Mouse (Mus musculus) large intestine, adult 2 months (tissue): ENCODE measurements at regions not wholly inside any gene's neighbourhood (a gene's known extent, or its start where the extent isn't known, plus 50 kb on each side); places are given as distances from the start of the nearest gene placed in this dataset.
"Not testable (repeated sequence)": the region's sequence is repeated elsewhere in the genome, so short reads cannot be mapped to it uniquely, and the experiment has no call there.

Experiments
- DNase-seq: peaks from one replicate; pipeline ENCODE4 v3.0.0-alpha.2; 2012; ENCODE audit warnings: low read depth, low spot score
- WGBS: fragments of 180-500 bp; shearing (Covaris S2); methylation state at CpG from one replicate; pipeline ENCODE4 v1.1.7; 2018; 5-methylcytosine and 5-hydroxymethylcytosine counted together

DNA sequence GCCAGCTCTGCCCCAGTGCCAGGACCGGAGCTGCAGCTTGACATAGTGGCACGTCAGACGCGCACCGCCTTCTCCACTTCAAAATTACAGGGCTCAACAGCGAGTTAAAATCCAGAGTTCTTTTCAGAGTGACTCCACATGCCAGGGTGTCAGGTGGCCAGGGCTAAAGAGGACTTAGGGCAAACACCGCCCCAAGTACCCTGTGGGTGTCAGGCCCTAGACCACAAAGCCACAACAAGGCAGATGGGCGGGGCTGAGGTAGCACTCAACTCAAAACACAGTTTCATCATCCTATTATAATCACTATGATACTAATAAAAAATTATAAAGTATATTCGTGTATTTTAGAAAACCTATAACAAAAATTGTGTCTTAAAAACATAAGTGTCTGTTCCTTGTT lies 225.1 kb upstream of the Olfr1507 start:
- WGBS, result 81% methylated on average over 9 of the region's 9 CpGs

DNA sequence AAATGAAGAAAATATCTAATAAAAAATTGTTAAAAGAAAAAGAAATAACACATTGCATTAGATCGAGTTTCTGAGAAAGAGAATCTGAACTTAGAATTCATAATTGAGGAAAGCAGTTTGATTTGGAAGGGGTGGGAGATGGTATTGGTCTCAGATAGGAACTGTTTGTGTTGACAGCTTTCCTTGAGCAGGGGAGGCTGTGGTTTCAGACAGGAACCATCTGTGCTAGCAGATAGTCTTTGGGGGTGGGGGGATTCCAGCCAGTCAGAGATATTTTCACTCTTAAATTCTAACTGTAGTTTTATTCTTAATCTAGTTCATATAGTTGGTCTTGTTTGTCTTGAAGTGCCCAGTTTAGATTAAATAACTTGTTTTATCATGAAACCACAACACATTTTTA lies 205.3 kb upstream of the Olfr1507 start:
- WGBS, result 65% methylated on average over 1 of the region's 1 CpGs

More for the DNA sequence above, 225.1 kb upstream of the Olfr1507 start:
- DNase-seq, result no peak

DNA sequence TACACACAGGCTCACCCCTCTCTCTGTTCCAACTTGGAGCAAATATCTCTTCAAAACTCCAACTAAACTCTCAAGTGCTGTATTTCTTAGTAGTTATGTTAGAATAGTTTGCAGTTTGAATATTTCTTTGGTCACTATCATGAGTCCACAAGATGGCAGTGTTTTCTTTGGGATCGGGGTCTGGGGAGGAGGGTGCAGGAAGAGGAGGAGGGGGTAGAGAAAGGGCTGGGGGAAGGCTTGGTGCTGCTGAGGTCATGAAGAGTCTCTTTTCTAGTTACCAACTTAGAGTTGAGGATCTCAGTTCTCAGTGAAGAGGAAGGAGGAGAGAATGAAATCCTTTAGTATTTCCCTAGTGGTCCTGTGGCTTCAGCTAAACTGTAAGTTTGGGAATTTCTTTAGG lies 188.1 kb upstream of the Olfr1507 start:
- not testable (repeated sequence) for DNase-seq
- no CpG with 5 or more reads among the region's 1 CpGs for whole genome bisulfite sequencing

More for the DNA sequence above, 205.3 kb upstream of the Olfr1507 start:
- DNase-seq, result not testable (repeated sequence)

DNA sequence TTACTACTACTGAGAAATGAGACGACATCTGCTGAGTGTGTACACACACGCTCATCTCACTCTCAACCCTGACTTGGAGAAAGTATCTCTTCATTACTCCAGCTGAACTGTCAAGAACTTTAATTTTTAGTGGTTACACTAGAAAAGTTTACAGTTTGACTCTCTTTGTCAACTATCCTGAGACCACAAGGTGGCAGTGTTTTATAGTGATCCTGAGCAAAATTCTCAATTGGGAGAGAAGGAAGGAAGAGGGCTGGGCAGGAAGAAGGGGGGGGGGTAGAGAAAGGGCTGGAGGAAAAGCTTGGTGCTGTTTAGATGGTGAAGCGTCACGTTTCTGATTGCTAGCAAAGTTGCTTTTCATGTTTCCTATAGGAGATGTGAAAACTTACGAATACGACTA lies 158.8 kb upstream of the Olfr1507 start:
- DNase-seq, result no peak
- WGBS, result 61% methylated on average over 6 of the region's 6 CpGs

DNA sequence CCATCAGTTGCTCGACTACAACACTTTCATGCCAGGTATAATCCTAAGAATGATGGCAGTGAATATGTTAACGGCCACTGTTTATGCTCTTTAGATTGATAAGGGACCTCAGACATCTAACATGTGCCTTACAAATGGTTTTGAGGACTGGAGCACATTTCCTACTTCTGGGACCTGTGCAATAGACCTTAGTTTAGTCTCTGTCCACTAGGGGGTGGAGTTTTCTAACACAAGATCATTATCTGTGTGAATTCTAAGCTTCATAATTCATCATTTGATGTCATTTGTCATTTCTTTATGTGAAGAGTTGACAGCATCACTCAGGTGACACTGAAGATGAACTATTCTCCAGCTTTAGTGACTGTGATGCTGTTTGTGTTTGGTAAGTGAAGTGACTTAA lies 142.6 kb upstream of the Olfr1507 start:
- 56% methylated on average over 2 of the region's 2 CpGs for WGBS

DNA sequence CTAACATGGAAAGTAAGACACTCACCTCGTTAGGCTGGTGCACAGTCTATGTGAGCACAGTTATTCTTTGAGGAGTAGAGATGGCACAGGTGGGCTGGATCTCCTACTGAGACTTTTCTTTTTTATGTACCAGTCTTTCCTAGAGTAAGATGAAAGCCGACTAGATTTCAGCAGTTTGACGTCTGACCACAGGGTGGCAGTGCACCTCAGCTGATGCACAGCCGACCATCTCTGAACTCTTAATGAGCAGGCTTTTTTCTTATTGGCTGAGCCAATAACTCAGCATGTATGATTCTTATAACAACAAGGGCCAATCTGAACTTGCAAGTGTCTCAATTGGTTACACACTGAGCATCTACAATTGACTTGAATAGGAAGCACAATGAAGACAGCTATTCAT lies 126.6 kb upstream of the Olfr1507 start:
- WGBS, result 24% methylated on average over 4 of the region's 4 CpGs
- no peak for DNase-seq

More for the DNA sequence above, 142.6 kb upstream of the Olfr1507 start:
- no peak for DNase-seq

DNA sequence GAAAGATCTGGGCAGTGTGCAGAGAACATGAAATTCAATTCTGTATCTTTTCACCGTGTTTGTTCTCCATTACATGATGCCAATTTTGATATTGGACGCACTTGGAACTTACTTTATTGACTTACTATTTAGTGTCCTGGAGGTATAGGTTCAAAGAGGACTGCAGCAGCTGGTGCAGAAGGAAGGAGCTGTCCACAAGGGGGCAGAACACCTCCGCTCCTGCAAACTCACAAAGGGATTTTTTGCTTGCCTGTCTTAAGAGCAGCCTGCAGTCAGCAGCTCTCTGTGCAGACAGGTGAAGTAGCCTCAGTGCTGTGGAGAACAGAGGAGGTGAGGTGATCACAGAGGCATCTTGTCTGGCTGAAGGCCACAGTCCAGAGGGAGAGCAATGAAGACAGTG lies 84.8 kb upstream of the Olfr1507 start:
- WGBS, result 36% methylated on average over 3 of the region's 3 CpGs
- no peak for DNase-seq

DNA sequence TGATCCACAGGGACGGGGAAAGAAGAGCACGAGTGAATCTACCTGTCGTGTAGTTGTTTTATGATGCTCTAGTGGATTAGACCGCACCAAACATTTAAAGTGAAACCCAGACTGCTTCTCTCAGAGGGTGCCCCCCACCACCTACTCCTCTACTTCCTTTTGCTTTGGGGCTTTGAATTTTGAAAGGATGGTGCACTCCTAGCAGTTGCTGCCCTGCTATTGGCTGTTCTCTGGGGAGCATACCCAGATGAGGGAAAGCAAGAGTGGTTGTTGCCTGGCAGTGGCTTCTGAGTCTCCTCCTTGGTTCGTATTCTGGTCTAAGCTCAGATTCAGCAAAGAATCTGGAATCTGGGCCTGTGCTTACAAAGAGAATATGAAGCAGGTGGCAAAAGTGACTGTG lies 71.4 kb upstream of the Olfr1507 start:
- no peak for DNase-seq
- WGBS, result 61% methylated on average over 5 of the region's 5 CpGs

DNA sequence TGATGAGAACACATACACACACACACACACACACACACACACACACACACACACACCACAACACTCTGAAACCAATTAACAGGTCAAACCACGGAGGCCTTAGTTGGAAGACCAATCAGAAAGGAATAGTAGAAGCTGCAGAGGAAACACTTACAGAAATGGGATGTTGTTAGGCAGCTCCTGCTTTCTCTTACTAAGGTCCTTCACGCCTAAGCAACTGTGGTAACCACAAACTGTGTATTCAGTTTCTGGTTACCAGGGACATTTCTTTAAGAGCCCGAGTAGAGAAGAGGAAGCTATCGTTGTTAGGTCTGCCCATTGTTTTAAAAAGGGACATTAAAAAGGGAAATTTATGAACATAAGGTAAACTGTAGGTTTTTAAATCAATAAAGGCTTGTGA lies 70.1 kb upstream of the Olfr1507 start:
- 29% methylated on average over 4 of the region's 4 CpGs for WGBS

DNA sequence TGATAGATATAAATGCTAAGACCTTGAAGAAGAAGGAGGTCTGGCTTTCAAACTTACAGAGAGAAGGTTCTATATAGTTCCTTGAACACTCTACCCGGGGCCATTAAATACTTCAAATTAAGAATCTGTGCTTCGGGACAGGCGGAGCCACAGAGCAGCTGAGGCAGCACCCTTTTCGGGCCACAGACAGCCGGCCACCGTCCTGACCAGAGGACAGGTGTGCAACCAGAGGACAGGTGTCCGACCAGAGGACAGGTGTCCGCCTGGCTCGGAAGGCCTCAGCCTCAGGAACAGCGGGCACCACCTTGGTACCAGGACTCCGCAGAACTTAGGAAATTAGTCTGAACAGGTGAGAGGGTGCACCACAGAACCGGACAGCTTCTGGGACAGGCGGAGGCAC lies 60.8 kb upstream of the Olfr1507 start:
- not testable (repeated sequence) for DNase-seq
- 94% methylated on average over 13 of the region's 13 CpGs for WGBS

More for the DNA sequence above, 70.1 kb upstream of the Olfr1507 start:
- no peak for DNase-seq

DNA sequence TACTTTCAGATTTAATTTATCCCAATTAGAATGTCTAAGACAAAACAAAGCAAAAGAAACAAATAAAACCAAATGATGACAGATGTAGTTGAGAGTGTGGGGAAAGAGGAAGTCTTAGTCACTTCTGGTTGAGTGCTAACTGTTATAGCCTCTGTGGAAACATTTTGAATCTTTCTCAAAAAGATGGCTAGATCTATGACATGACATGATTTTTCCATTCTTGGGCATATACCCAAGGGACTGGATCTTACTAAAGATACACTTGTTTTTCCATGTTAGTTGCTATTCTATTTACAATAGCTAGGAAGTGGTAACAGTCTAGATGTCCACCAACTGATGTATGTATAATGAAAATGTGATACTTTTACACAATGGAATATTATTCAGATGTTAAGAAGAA lies 57.9 kb upstream of the Olfr1507 start:
- DNase-seq, result no peak

DNA sequence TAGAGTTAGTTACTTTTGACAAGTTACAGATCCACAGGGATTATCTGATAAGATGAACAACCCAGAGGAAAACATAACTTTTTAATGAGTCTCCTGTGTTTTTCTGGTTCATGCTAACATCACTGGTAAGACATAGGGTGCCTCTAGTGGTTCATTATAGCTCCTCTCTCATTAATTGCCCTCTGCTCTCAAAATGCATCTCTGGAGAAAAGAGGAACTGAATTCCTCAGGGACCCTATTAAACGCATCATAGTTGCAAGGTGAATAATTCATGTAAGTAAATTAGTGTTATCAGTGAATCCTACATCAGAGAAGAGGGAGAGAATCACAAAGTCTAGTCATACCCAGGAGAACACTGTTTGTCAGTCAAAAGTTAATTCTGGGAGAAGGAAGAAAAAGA lies 52.4 kb upstream of the Olfr1507 start:
- WGBS, result 71% methylated on average over 1 of the region's 1 CpGs
- no peak for DNase-seq
